Mouse (Mus musculus) neural tube, postnatal 0 days (tissue): ENCODE results near the gene Zfp553. TPM values are rescaled to one million over a fixed set of nuclear protein-coding genes. Genes with fewer than 3 reads are reported as not detected.

Experiments
- polyA plus RNA-seq: library from polyadenylated mRNA; unstranded; fragments of >200 nt; fragmentation: Nextera tagmentation; extraction: Ambion mirVana; gene quantifications from 2 replicates; pipeline ENCODE4 v1.2.1, GENCODE M21; 2015

Zfp553 gene
- 28.1 and 31.9 TPM in 2 replicates for polyA plus RNA-seq

GRCm38 (mm10) chr7:127232622-127233367 lies at the start of gene Zfp553, which contains the start of gene Sept1:
Zfp553 (plus strand) TSS chr7:127233061.
Sept1 (minus strand) TSS chr7:127233130.

GRCm38 (mm10) chr7:127195544-127196295 lies 37.1 kb upstream of the Zfp553 start, which contains the start of gene Cd2bp2:
Cd2bp2 (minus strand) TSS chr7:127196050.

GRCm38 (mm10) chr7:127208295-127208552 lies 24.6 kb upstream of the Zfp553 start, which contains the start of gene Tbc1d10b:
Tbc1d10b (minus strand) TSS chr7:127208468.

GRCm38 (mm10) chr7:127208553-127209438 lies 24.1 kb upstream of the Zfp553 start, which contains the start of gene Mylpf:
Mylpf (plus strand) TSS chr7:127208890.

GRCm38 (mm10) chr7:127243870-127244657 lies 11.2 kb downstream of the Zfp553 start, which contains the start of gene Zfp771:
Zfp771 (plus strand) TSS chr7:127244274.

GRCm38 (mm10) chr7:127260309-127261111 lies 27.6 kb downstream of the Zfp553 start, which contains the start of gene Dctpp1:
Dctpp1 (minus strand) TSS chr7:127260709.

GRCm38 (mm10) chr7:127273925-127274789 lies 41.3 kb downstream of the Zfp553 start, which contains the start of gene Sephs2:
Sephs2 (minus strand) TSS chr7:127274055.

Other genes with a start within 250 kb of the Zfp553 start
- gene Mvp, start 218.4 kb upstream of the Zfp553 start, polyA plus RNA-seq: 4.9 and 5.9 TPM in 2 replicates
- 0.70 TPM in 1 of 2 replicates, not detected in the other for gene Pagr1b, start 216.6 kb upstream of the Zfp553 start, polyA plus RNA-seq
- 23.1 and 63.2 TPM in 2 replicates for gene Pagr1a, start 215.7 kb upstream of the Zfp553 start, polyA plus RNA-seq
- 36.5 and 56.8 TPM in 2 replicates for gene Gm42742, start 212.0 kb upstream of the Zfp553 start, polyA plus RNA-seq
- 128 and 150 TPM in 2 replicates for gene Prrt2, start 211.8 kb upstream of the Zfp553 start, polyA plus RNA-seq
- gene Maz, start 206.0 kb upstream of the Zfp553 start, polyA plus RNA-seq: 88.1 and 104 TPM in 2 replicates
- 13.7 and 20.7 TPM in 2 replicates for gene Kif22, start 190.6 kb upstream of the Zfp553 start, polyA plus RNA-seq
- not detected in 2 replicates for gene Zg16, start 145.7 kb upstream of the Zfp553 start, polyA plus RNA-seq
- 1.6 and 2.1 TPM in 2 replicates for gene AI467606, start 141.7 kb upstream of the Zfp553 start, polyA plus RNA-seq
- gene Qprt, start 110.8 kb upstream of the Zfp553 start, polyA plus RNA-seq: 1.3 and 1.4 TPM in 2 replicates
- gene Spn, start 95.2 kb upstream of the Zfp553 start, polyA plus RNA-seq: not detected in 2 replicates
- 45.4 and 48.6 TPM in 2 replicates for gene Cd2bp2, start 37.0 kb upstream of the Zfp553 start, polyA plus RNA-seq
- 37.0 and 44.0 TPM in 2 replicates for gene Tbc1d10b, start 24.6 kb upstream of the Zfp553 start, polyA plus RNA-seq
- gene Mylpf, start 24.2 kb upstream of the Zfp553 start, polyA plus RNA-seq: 8.3 and 11.1 TPM in 2 replicates
- 9.6 and 10.1 TPM in 2 replicates for gene Sept1, start 69 bp downstream of the Zfp553 start, polyA plus RNA-seq
- gene Zfp771, start 11.2 kb downstream of the Zfp553 start, polyA plus RNA-seq: 95.4 and 103 TPM in 2 replicates
- gene Dctpp1, start 27.6 kb downstream of the Zfp553 start, polyA plus RNA-seq: 95.6 and 108 TPM in 2 replicates
- gene Sephs2, start 41.0 kb downstream of the Zfp553 start, polyA plus RNA-seq: 69.7 and 75.9 TPM in 2 replicates
- gene Itgal, start 63.2 kb downstream of the Zfp553 start, polyA plus RNA-seq: 0.27 and 0.28 TPM in 2 replicates
- 12.9 and 13.5 TPM in 2 replicates for gene Zfp768, start 112.5 kb downstream of the Zfp553 start, polyA plus RNA-seq
- gene Zfp747, start 143.0 kb downstream of the Zfp553 start, polyA plus RNA-seq: 5.5 and 6.6 TPM in 2 replicates
- gene 9130019O22Rik, start 154.1 kb downstream of the Zfp553 start, polyA plus RNA-seq: 2.9 and 3.1 TPM in 2 replicates
- gene E430018J23Rik, start 160.6 kb downstream of the Zfp553 start, polyA plus RNA-seq: 2.8 and 3.1 TPM in 2 replicates
- gene Zfp764, start 173.8 kb downstream of the Zfp553 start, polyA plus RNA-seq: 3.2 and 3.8 TPM in 2 replicates
- 31.8 and 32.0 TPM in 2 replicates for gene Zfp688, start 189.0 kb downstream of the Zfp553 start, polyA plus RNA-seq
- 8.2 and 11.7 TPM in 2 replicates for gene Zfp689, start 216.1 kb downstream of the Zfp553 start, polyA plus RNA-seq
- 26.2 and 33.0 TPM in 2 replicates for gene Prr14, start 226.6 kb downstream of the Zfp553 start, polyA plus RNA-seq
- 11.1 and 12.2 TPM in 2 replicates for gene Fbrs, start 246.1 kb downstream of the Zfp553 start, polyA plus RNA-seq